Mouse (Mus musculus): Measurements from ENCODE around the gene Caskin1.

GRCm38 (mm10) chr17:24446590-24446989 lies 41.8 kb upstream of the Caskin1 start:
- no peak for TF ChIP-seq CTCF (IDR thresholded peaks at IDR 0.05; ENCODE audit: low read depth)
- no peak for TF ChIP-seq EP300 (optimal IDR thresholded peaks at IDR 0.05)

Data from stomach, postnatal 0 days (tissue).